Mouse (Mus musculus) embryonic fibroblast, embryonic 13.5 days (primary cell): Measurements from ENCODE around the gene Farp1.

Experiments
- CTCF ChIP-seq: IDR thresholded peaks from 2 replicates; pipeline ENCODE4 v1.5.1; 2011; ENCODE audit warnings: mild to moderate bottlenecking, control low read depth, low read length, moderate library complexity, borderline replicate concordance; ENCODE audit not compliant: insufficient read depth
- POLR2A ChIP-seq: IDR thresholded peaks from 2 replicates; pipeline ENCODE4 v1.6.1; 2011; ENCODE audit warnings: low read depth, mild to moderate bottlenecking, control low read depth, low read length, moderate library complexity

GRCm38 (mm10) chr14:121124409-121125010 is 89.5 kb downstream of the Farp1 start:
- TF ChIP-seq POLR2A (no peak), CTCF (no peak)
